Mouse (Mus musculus): ENCODE data around the gene Tyro3.

DNA sequence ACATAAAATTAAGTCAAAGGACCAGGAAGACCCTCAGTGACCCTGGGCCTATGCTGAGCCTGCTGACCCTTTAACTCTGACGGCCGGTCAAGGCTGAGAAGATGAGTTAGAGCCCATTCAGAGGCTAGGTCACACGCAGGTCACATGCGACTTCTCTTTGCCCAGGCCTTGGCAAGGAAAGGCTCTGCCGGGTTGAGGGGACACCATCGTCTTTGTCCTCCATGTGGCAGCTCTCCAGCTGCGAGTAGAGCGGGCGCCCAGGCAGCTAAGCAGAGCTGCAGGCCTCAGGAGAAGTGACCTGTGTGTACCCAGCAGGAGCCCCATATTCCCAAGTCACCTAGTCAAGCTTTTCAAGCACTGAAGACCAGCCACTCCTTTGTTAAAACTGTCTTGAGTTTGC lies 23.6 kb downstream of the Tyro3 start:
- TF ChIP-seq POLR2A (IDR thresholded peaks at IDR 0.05; ENCODE audit: borderline replicate concordance, extremely low read depth, insufficient read depth, insufficient read length, poor library complexity, severe bottlenecking) (no peak), CTCF (IDR thresholded peaks at IDR 0.05; ENCODE audit: borderline replicate concordance, extremely low read depth, insufficient read depth, insufficient read length) (no peak)

Data from brain, embryonic 14.5 days (tissue).